Mouse (Mus musculus) neural tube, embryonic 10.5 days (tissue): ENCODE results near the gene Slc44a1.

Source experiments
- DNase-seq: peaks from one replicate; pipeline ENCODE4 v3.0.0-alpha.2; 2017; ENCODE audit warnings: low spot score; ENCODE audit errors: extremely low spot score

Slc44a1 gene

GRCm38 (mm10) chr4:53465887-53466286 is 25.7 kb downstream of the Slc44a1 start:
- DNase-seq = no peak

GRCm38 (mm10) chr4:53469007-53469406 is 28.8 kb downstream of the Slc44a1 start:
- DNase-seq = no peak

- DNase-seq = no peak
Measured at GRCm38 (mm10) chr4:53474109-53474508, 33.9 kb downstream of the Slc44a1 start.

GRCm38 (mm10) chr4:53475230-53475952 is 35.2 kb downstream of the Slc44a1 start:
- DNase-seq = no peak

- DNase-seq = no peak
Measured at GRCm38 (mm10) chr4:53478644-53479043, 38.4 kb downstream of the Slc44a1 start.

GRCm38 (mm10) chr4:53487216-53488188 is 47.3 kb downstream of the Slc44a1 start:
- DNase-seq = no peak

- DNase-seq = no peak
Measured at GRCm38 (mm10) chr4:53488803-53489202, 48.6 kb downstream of the Slc44a1 start.

GRCm38 (mm10) chr4:53490371-53490770 is 50.2 kb downstream of the Slc44a1 start:
- no peak for DNase-seq

- DNase-seq = no peak
Measured at GRCm38 (mm10) chr4:53491269-53491668, 51.1 kb downstream of the Slc44a1 start.

- no peak for DNase-seq
Measured at GRCm38 (mm10) chr4:53495646-53496045, 55.4 kb downstream of the Slc44a1 start.

GRCm38 (mm10) chr4:53502764-53503163 is 62.6 kb downstream of the Slc44a1 start:
- DNase-seq = no peak

- DNase-seq = no peak
Measured at GRCm38 (mm10) chr4:53512131-53512916, 72.1 kb downstream of the Slc44a1 start.

- no peak for DNase-seq
Measured at GRCm38 (mm10) chr4:53513276-53514081, 73.3 kb downstream of the Slc44a1 start.

GRCm38 (mm10) chr4:53516011-53516532 is 75.9 kb downstream of the Slc44a1 start:
- DNase-seq = no peak

GRCm38 (mm10) chr4:53519429-53519828 is 79.2 kb downstream of the Slc44a1 start:
- no peak for DNase-seq

GRCm38 (mm10) chr4:53521028-53521427 is 80.8 kb downstream of the Slc44a1 start:
- no peak for DNase-seq

GRCm38 (mm10) chr4:53522655-53523054 is 82.4 kb downstream of the Slc44a1 start:
- DNase-seq = no peak

GRCm38 (mm10) chr4:53525503-53525902 is 85.3 kb downstream of the Slc44a1 start:
- no peak for DNase-seq

GRCm38 (mm10) chr4:53525994-53526393 is 85.8 kb downstream of the Slc44a1 start:
- no peak for DNase-seq

- no peak for DNase-seq
Measured at GRCm38 (mm10) chr4:53526446-53526845, 86.2 kb downstream of the Slc44a1 start.
